In the genomic region with DNA sequence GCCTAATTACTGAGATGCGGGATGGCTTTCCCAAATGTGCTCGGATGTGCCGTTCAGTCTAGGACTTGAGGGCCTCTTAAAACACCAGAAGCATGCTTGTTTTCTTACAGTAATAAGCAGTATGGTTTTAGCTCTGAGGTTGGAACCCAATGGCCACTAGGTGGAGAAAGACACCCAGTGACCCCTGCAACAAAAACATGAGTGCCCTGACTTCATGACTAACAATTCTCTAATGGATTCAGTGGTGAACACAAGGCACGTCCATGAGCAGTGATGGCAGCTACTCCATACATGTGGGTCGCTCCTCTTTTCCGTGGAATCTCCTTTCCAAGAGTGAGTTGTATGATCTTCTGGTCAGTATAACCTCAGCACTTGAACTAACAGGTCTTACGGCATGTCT, we compare ENCODE assay signal across 10 mouse cellular contexts. TPM values are rescaled to one million over a fixed set of nuclear protein-coding genes. Genes with fewer than 3 reads are reported as not detected.
DNase-seq lines count a peak whose midpoint lies in the region; ATAC-seq and TF ChIP-seq lines count a peak whose summit lies in the region.
"Had no signal": no experiment of that assay in that cellular context is flagged by ENCODE, and none has a peak within 500 bp of the region (broad histone marks: within the 10 kb centered on the region; RNA-seq: fewer than 3 reads in every experiment).

No protein-coding gene starts in this region.

- TF ChIP-seq EP300 in stomach, postnatal 0 days (optimal IDR thresholded peaks at IDR 0.05), result no peak

- no peak overlapping the region for H3K4me2 ChIP-seq in stomach, postnatal 0 days (replicated peaks; ENCODE audit: low read depth)
- H3K4me2 ChIP-seq: embryonic facial prominence, embryonic 13.5 days; midbrain, embryonic 12.5 days had no signal

- DNase-seq in adrenal gland, postnatal 10 days, result peak; percentile 17
- DNase-seq in adrenal gland, postnatal 4 days (ENCODE audit: low spot score in 2 of 2), result no peak
- peak; percentile 11 for DNase-seq in left cerebral cortex, postnatal 4 days
- DNase-seq in left cerebral cortex, postnatal 14 days (ENCODE audit: low spot score in 2 of 2), result no peak
- peak; percentile 28 to 59 for DNase-seq in heart, adult 9 months (ENCODE audit: low spot score in 2 of 2)
- no peak for DNase-seq in stomach, postnatal 0 days (ENCODE audit: low spot score)
- DNase-seq in embryonic facial prominence, embryonic 10.5 days (ENCODE audit: low spot score), result no peak
- DNase-seq in testis, postnatal 10 days (ENCODE audit: low spot score), result no peak

- ATAC-seq in stomach, postnatal 0 days (ENCODE audit: low FRiP score, low TSS enrichment), result no peak

- no peak overlapping the region for H3K27ac ChIP-seq in stomach, postnatal 0 days (replicated peaks)
- no peak overlapping the region for H3K27ac ChIP-seq in embryonic facial prominence, embryonic 10.5 days (replicated peaks)
- H3K27ac ChIP-seq: embryonic facial prominence, embryonic 13.5 days; midbrain, embryonic 12.5 days had no signal

- no peaks in the 10 kb centered on the region for H3K9me3 ChIP-seq in stomach, postnatal 0 days (ENCODE audit: control insufficient read depth, low read length)
- H3K9me3 ChIP-seq in embryonic facial prominence, embryonic 10.5 days, result no peaks in the 10 kb centered on the region
- H3K9me3 ChIP-seq: embryonic facial prominence, embryonic 13.5 days; midbrain, embryonic 12.5 days had no signal

- H3K9ac ChIP-seq in stomach, postnatal 0 days (ENCODE audit: low read length), result no peak overlapping the region
- H3K9ac ChIP-seq: embryonic facial prominence, embryonic 13.5 days; midbrain, embryonic 12.5 days had no signal

- 0 out of 2 replicates have a peak, but pooled peaks cover 2% of the 10 kb centered on the region for H3K4me1 ChIP-seq in stomach, postnatal 0 days (replicated peaks; ENCODE audit: control insufficient read depth, insufficient read depth)
- 0 out of 2 replicates have a peak, but pooled peaks cover 4% of the 10 kb centered on the region for H3K4me1 ChIP-seq in embryonic facial prominence, embryonic 10.5 days
- H3K4me1 ChIP-seq: midbrain, embryonic 12.5 days had no signal

- intact Hi-C loops in left cerebral cortex, postnatal 4 days (cut with DNase I), result no loop called here
- intact Hi-C loops in left cerebral cortex, postnatal 14 days (cut with DNase I), result no loop called here

- peak; percentile 75 for TF ChIP-seq CTCF in stomach, postnatal 0 days (IDR thresholded peaks at IDR 0.05; ENCODE audit: low read depth)

- no peak overlapping the region for H3K4me3 ChIP-seq in stomach, postnatal 0 days (ENCODE audit: low read depth, low read length)
- H3K4me3 ChIP-seq in embryonic facial prominence, embryonic 10.5 days, result no peak overlapping the region
- H3K4me3 ChIP-seq: embryonic facial prominence, embryonic 13.5 days; midbrain, embryonic 12.5 days had no signal

- H3K27me3 ChIP-seq in stomach, postnatal 0 days (ENCODE audit: control insufficient read depth, insufficient read depth, low read length), result no peaks in the 10 kb centered on the region
- no peaks in the 10 kb centered on the region for H3K27me3 ChIP-seq in embryonic facial prominence, embryonic 10.5 days (replicated peaks; ENCODE audit: low read depth, poor library complexity, severe bottlenecking)
- H3K27me3 ChIP-seq: embryonic facial prominence, embryonic 13.5 days; midbrain, embryonic 12.5 days had no signal

- WGBS in stomach, postnatal 0 days, result 66% methylated on average over 7 of the region's 7 CpGs
- 68% methylated on average over 7 of the region's 7 CpGs for WGBS in embryonic facial prominence, embryonic 10.5 days

- no peaks in the 10 kb centered on the region for H3K36me3 ChIP-seq in stomach, postnatal 0 days (ENCODE audit: control insufficient read depth, insufficient read depth, low read length)
- H3K36me3 ChIP-seq in embryonic facial prominence, embryonic 10.5 days (replicated peaks), result no peaks in the 10 kb centered on the region
- H3K36me3 ChIP-seq: embryonic facial prominence, embryonic 13.5 days; midbrain, embryonic 12.5 days had no signal

RNA-seq across cellular contexts. Expression of gene Rhoj, which starts 27.6 kb away (rescaled TPM):
- total RNA-seq in adrenal gland, postnatal 10 days (2021), result 10 to 100 TPM; 28.5 to 29.3 TPM
- 10 to 100 TPM; 25.5 to 29.3 TPM for total RNA-seq in adrenal gland, postnatal 4 days (2021)
- 1 to 10 TPM; 7.4 to 8.4 TPM for total RNA-seq in left cerebral cortex, postnatal 4 days (2021)
- total RNA-seq in left cerebral cortex, postnatal 14 days (2021), result 1 to 10 TPM; 6.8 to 8.5 TPM
- polyA plus RNA-seq in stomach, postnatal 0 days (2015; fragmentation: Nextera tagmentation; extraction: Ambion mirVana), result 41.2 and 43.0 TPM in 2 replicates
- 19.9 and 25.5 TPM in 2 replicates for polyA plus RNA-seq in embryonic facial prominence, embryonic 10.5 days (2016; fragmentation: Nextera tagmentation; extraction: Ambion mirVana)

Comparison
In these comparisons a context has a peak if more than half of its experiments do, and no peak if none do; other contexts are left out.
1. DNase-seq: peak in adrenal gland, postnatal 10 days (single experiment), left cerebral cortex, postnatal 4 days (single experiment) and heart, adult 9 months (2 of 2); none in adrenal gland, postnatal 4 days (0 of 2), left cerebral cortex, postnatal 14 days (0 of 2), stomach, postnatal 0 days (single experiment), embryonic facial prominence, embryonic 10.5 days (single experiment) and testis, postnatal 10 days (single experiment).